Mouse (Mus musculus): Measurements from ENCODE around the gene St6galnac1.
A peak's percentile ranks its signal among the peaks of the same experiment; 100 is the strongest.
"Not testable (repeated sequence)": the region's sequence is repeated elsewhere in the genome, so short reads cannot be mapped to it uniquely, and the experiment has no call there.

Gene St6galnac1

DNA sequence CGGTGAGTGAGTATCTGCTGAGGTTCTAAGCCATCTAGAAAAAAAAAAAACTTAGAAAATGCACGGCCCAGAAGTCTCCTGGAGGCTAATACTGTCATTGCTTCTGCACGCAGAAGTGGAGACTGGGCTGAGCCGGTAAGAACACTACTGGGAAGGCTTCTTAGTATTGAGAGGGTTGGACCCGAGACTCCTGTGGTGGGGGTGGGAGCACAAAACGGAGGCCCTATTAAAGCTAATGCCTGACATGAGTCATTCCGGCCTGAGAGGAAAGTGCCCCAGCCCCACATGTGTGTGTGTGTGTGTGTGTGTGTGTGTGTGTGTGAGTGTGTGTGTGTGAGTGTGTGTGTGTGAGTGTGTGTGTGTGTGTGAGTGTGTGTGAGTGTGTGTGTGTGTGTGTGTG is 31.8 kb upstream of the St6galnac1 start:
- DNase-seq (ENCODE audit: low read depth), result no peak

DNA sequence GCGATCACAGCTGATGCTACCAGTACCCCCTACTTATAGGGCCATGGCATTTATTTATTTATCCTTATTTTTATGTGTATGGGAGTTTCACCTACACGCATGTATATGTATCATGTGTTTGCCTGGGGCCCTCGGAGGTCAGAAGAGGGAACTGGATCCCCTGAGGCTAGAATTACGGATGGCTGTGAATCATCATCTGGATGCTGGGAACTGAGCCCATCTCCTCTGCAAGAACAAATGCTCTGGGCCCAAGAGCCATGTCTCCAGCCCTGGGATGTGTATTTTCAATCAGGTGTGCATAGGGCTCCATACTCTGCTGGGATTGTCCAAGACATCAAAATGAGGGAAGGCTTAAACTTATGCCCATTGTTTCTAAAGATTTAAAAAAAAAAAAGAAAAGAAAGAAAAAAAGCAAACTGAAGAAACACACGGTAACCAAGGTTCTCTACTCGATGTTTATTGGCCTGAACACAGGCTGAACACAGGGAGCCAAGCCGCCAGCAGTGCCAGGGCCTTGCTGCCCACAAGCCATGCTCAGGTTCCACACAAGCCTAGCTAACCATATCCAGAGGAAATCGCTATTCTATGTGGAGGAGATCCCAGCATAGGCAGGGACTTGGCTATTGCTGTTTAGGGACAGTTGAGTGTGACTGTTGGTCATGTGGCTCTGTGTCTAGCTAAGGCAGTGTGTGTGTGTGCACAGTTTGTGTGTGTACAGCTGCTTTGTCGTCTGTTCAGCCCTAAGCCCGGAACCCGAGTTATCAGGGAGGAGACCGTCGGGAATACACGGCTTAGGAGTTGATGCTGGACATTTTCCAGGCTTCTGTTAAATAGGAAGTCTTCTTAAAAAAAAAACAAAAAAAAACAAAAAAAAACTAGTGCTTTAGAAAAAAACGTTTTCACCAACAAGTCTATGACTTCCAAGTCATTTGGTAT is 31.1 kb upstream of the St6galnac1 start:
- DNase-seq (ENCODE audit: low read depth), result no peak

DNA sequence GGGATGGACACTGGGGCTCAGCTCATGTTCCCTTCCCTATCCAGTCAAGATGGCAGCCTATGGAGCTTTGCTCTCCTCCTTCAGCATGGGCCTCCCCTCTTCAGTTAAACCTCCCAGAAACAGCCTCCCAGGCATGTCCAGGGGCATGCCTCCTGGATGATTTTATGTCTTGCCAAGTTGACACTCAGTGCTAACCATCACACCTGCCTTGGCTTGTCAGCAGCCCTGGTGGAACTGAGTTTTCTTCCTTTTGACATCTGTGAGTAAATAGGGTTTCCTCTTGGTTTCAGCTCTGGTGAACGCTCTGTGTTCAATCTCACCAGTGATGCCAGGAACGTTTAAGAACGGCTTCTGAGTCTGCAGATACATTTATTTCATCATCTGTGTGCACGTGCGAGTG is 27.4 kb upstream of the St6galnac1 start:
- no peak for DNase-seq (ENCODE audit: low read depth)

DNA sequence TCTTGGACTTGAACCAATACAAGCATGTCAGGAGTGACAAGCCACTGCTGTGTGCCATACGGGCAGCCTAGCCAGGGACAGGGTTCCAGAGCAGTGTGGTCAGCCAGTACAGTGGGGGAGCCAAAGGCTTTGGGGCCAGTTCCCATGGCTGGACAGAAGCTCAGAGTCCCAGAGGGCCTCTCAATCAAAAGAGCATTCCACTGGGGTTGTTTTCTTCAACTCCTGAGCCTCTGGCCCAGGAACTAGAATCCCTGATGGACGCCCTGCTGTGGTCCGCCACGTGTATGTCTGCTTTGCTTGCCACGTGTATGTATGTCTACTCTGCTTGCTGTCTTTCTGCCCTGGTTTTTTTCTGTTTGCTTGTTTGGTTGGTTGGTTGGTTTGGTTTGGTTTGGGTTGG is 25.8 kb upstream of the St6galnac1 start:
- DNase-seq (ENCODE audit: low read depth), result peak; percentile 60

DNA sequence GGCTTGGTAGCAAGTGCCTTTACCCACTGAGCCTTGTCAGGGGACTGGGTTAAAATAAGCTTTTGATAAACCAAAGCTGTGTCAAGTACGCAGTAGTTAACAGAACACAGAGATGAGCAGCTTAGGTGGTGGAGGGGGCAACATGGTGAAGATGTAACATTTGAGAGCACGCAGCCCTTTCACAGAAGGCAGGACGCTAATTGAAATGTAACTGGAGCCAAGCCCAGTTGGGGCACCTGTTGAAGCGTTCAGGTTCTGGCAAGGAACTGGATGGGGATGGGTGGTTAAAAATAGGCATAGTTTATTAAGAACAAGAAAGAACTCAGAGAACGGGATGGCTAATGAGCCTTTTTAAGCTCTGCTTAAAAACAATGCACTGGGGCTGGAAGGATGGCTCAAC is 24.1 kb upstream of the St6galnac1 start:
- no peak for DNase-seq (ENCODE audit: low read depth)

DNA sequence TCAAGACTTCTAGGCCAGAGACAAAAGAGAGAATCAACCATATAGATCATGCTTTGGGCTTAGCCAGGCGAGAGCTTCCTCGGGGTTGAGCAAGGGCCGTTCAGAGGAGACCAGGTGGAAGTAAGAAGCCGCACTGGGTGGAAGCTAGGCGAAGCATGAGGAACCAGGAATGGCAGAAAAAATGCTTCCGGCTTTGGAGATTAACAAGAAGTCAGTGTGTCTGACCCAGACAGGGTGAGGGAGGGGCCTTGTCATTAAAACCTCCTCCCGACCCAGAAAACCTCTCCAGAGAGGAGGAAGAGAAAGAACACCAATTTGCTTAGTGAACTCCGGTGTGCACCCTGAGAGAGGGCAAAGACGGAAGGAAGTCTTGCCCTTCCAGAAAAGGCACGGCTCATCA is 8.9 kb upstream of the St6galnac1 start:
- DNase-seq (ENCODE audit: low read depth), result no peak

DNA sequence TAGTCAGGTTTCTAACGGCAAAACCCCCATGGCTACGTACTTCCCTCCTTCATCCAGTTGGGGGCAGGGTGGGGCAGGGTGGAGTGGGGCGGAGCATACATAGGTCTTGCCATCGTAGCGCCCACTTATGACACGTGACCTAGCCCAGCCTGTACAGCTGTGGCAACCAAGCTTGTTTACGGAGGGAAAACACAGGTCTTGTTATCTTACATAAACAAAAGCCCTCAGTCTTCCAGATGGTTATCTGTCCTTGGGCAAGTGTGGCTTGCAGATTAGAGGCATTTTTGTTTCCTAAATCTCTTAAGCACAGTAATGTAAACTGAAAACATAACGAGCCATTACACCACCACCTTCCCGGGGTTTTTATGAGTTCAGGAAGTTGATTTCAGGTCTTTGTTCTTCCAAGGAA is 7.4 kb upstream of the St6galnac1 start:
- no peak for DNase-seq (ENCODE audit: low read depth)

DNA sequence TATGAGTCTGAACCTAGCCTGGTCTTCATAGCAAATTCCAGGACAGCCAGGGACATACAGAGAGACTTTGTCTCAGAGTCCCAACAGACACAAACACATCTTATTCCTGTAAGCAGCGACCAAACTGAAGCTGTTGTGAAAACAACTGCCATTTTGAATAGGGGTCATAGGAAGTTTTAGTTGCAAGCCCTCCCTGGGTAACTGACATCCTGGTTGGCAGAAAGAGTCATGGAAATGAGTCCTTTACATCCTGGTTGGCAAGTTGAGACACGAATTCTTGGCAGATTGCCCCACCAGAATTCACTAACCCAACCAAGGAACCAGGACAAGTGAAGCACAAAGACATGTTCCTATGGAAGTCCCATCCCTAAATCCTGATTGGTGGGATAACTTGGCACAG is 2.1 kb downstream of the St6galnac1 start:
- no peak for DNase-seq (ENCODE audit: low read depth)

DNA sequence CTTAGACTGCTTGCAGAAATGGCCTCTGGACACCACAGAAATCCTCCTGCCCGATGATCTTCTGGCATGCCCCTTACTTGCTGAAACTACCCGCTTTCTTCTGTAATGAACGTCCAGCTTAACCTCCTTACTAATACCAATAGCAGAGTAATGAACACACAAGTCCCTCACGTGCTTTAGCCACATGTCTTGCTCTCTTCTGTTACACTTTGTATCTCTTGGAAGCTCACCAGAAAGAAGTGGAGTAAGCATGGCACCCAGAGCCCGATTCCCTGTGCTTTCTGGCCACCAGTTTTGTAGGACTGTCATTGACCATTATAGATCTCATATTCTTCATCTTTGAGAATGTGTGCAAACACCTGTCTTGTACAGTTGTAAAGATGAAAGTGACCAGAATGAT is 5.4 kb downstream of the St6galnac1 start:
- no peak for DNase-seq (ENCODE audit: low read depth)

DNA sequence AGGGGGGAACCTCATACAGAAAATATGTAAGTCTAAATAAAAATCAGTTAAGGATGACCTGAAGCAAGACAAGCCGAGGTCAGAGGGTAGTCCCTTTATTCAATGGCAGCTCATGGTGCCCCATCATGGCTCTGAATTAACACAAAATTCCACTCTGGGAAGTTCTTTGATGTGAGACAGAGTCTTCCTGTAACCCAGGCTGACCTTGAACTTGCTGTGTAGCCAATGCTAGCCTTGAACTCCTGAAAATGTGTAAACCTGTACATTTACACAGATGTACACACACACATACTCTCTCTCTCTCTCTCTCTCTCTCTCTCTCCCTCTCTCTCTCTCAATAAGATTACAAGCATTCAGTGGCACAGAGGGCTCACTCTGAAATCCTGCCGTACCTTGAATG is 10.4 kb downstream of the St6galnac1 start:
- DNase-seq (ENCODE audit: low read depth), result no peak

DNA sequence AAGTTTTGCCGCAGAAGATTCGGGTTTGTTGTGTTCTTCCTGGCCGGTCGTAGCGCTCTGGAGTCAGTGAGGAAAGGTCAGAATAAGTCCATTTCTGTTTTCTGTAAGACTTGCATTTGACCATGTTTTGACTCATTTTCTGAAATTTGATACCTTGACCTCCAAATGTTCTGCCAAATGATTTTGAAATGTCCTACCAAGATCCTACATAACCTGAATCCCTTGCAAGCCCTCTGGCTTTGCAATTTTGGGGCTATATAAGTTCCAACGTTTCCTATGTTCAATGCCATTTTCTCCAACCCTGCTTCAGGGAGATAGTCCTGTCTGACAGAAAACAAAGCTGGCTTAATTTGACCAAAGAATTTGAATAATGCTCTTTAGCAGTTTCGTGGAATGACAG is 11.0 kb downstream of the St6galnac1 start:
- no peak for DNase-seq (ENCODE audit: low read depth)

DNA sequence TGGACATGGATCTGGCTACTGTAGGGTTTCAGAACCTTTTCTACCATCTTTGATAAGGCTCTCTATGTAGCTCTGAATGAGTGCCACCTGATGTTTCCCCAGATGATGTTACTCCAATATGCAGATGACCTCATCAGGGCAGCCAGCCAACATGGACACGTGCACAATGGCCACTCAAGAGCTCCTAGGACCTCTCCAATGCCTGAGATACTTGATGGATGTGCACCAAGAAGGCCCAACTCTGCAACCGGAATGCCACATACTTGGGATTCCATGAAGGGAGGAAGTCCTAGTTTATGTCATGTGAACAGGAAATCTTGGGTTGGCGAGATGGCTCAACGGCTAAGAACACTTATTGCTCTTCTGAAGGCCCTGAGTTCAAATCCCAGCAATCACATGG is 20.1 kb downstream of the St6galnac1 start:
- no peak for DNase-seq (ENCODE audit: low read depth)

DNA sequence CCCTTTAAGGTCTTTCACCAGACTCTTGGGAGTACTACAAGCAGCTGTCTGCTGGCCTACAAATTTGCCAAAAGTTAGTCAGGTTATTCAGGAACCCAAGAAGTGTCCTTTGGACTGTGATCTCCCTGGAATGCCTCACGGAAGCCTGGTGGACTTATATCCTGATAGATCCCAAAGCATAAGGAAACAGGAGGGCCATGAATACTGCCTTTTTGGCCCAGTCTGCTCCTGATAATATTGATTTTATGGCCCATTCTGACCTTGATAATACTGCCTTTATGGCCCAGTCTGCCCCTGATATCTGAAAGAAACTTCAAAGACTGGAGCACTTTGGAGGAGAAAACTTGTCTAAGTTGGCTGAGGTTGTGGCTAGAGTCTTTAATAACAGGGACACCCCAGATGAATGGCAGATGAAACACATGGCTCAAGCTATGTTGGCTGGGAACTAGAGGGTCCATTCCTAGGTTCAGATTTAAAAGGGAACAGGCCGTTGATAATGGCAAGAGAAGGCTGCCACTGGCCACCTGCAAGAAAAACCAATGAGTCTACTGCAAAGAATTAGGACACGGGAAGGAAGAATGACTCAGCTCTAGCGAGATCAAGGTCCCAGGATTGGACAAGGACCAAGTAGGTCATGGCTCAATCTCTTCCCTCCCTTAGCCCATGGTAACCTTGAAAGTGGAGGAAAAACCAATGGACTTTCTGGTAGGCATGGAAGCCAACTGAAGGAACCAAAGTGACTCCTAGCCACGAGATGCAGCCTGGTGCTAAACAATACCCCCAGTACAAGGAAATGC is 21.4 kb downstream of the St6galnac1 start:
- DNase-seq (ENCODE audit: low read depth), result peak; percentile 44

DNA sequence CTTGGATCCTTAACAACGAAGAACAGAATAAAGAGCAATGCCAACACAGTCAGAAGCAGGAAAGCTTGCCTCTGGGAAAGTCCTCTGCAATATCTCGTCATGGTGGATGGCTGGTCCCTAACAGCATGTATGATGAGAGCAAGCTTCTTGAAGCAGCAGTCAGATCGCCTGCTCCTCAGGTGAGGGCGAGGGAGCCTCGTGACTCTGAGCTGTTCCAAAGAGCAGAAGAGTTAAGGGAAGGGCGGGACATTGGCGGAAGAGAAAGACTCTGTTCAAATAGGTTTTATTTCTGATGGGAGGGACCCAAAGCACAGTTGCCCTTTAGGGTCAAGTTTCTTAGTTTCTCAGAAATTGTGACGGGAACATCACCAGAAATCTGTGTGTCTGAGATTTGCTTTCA is 25.6 kb downstream of the St6galnac1 start:
- DNase-seq (ENCODE audit: low read depth), result no peak

DNA sequence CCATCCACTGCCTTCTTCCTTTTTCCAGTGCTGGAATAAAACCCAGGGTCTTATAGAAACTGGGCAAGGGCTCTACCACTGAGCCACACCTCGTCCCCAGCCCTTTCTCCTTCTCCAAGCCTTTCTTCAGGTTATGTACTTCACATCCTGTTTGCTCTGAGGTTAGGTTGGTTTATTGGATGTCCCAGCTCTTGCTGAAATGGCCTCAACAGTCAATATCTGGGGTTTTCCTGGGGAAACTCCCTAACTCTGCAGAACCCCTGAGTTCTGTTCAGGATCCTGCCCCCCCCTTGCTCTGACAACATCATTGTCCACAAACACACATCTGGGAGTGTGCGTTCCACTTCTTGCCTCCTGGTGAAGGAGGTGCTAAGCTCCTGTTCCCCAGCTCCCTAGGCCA is 26.6 kb downstream of the St6galnac1 start:
- not testable (repeated sequence) for DNase-seq (ENCODE audit: low read depth)

DNA sequence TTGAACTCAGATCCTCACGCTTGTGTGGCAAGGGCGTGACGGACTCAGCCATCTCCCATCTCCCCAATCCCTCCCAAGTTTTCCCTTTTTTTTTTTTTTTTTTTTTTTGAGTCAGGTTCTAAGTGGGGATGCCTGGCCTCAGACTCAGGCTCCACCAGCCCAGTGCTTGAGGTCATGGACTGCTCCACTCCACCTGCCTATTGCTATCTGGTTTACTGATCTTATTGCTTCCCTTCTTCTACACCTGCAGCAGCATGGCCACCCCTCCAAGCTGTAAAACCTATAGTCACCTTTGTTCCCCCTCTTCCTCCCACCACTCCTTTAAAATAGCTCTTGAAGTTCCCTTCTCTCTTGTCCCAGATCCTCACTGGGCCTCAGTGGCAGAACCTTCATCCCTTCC is 28.5 kb downstream of the St6galnac1 start:
- not testable (repeated sequence) for DNase-seq (ENCODE audit: low read depth)

DNA sequence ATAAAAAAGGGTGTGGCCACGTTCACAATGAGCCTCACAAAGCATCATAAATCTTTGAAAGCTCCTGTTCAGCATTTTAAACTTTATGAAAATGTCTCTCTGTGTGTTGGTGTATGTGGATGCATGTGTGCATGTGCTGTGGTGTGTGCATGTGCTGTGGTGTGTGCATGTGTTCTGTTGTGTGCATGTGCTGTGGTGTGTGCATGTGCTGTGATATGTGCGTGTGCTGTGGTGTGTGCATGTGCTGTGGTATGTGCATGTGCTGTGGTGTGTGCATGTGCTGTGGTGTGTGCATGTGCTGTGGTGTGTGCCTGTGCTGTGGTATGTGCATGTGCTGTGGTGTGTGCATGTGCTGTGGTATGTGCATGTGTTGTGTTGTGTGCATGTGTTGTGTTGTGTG is 29.9 kb downstream of the St6galnac1 start:
- not testable (repeated sequence) for DNase-seq (ENCODE audit: low read depth)

DNA sequence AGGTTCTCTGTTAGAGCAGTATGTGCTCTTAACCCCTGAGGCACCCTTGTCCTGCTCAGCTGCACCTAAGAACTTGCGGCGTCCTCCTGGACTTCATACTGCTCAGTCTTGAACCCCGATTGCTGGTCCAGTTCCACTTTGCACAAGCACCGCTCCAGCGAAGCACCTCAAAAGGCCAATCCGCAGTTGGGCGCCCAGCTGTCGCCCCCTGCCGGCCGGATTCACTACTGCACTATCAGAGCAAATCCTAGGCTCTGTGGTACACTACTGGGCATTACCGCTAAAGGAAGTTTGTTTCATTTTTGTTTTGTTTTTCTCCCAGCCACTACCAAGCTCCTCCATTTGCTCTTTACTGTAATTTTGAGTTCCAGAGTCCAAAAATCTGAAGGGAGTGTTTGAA is 36.9 kb downstream of the St6galnac1 start:
- no peak for DNase-seq (ENCODE audit: low read depth)

DNA sequence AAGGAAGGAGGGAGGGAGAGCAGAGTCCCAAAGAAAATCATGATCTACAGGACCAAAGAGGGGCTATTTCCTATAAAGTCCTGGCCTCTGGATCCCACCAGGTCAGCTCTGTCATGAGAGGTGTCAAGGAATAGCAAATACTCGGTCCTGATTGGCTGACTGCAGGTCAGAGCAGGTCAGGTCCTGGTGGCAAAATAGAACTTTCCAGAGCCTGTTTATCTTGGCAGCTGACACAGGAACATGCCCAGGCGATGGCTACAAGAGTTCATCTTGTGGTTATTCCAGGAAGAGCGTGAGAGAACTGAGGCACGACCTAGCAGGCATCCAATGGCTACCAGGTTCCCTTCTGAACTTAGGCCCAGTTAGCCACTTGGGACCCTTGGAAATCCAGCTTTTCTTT is 42.8 kb downstream of the St6galnac1 start:
- no peak for DNase-seq (ENCODE audit: low read depth)

DNA sequence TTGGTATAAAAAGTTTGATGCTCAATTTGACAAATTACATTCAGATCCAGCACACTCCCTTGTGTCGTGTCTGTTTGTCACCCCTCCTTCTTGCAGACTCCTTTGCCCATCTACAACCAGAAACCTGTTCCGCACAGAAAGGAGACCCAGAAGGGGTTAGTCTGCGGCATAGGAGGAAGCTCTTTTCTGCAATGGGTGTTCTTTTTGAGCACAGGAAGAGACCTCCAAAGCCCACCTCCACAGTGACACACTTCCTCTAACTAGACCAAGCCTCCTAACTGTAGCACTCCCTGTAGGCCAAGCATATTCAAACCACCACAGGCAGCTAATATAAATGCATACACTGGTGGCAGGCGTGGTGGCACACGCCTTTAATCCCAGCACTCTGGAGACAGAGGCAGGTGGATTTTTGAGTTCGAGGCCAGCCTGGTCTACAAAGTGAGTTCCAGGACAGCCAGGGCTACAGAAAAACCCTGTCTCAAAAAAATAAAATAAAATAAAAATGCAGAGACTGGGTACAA is 44.2 kb downstream of the St6galnac1 start:
- DNase-seq (ENCODE audit: low read depth), result not testable (repeated sequence)

DNA sequence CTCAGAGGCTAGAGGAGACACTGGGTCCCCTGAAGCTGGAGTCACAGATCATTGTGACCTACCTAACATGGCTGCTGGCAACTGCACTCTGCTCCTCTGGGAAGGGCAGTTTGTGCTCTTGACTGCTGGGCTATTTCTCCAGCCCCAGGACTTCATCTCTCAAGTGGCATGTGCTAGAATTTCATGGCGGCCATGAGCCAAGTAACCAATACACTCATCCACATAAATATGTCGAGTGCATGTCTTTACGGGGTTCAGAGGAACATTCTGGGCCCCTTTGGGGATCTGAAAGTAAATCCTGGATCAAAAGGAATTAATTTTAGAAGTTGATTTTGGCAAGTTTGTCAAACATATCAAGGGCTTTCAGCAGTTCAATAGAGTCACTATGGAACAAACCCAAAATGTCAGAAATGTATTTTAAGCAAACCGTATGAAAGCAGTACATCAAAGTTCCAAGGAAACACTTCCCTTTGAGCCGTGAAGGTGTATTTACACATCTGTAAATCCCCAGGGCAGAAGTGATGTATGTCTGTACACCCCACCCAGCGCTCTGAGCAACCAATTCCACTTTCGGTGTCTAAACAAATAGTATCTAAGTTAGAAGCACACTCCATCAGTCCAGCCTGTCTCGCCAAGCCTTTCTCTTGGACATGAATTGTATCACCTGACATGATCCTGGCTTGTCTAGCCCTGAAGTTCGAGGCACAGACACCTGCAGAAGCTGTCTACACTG is 45.9 kb downstream of the St6galnac1 start:
- DNase-seq (ENCODE audit: low read depth), result no peak

DNA sequence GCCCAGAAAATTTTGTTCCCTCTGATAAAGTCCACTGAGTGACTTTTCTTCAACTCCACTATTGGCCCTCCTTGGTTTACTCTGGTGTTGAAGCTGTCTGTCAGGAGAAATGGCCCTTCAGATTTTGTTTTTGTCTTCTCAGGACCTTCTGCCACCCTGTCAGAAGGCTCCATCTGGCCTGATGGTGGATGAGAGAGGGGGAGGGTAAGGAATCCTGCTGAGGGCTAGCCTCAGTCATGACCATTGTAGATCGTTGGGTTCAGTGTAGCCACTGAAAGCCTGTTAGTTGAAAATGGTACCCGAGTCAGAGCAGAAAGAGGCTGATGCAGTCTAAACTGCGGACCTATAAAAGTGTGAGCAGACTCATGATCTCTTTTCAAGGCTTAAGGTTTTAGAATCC is 49.2 kb downstream of the St6galnac1 start:
- DNase-seq (ENCODE audit: low read depth), result no peak

Data from fibroblast of lung, adult 2 months (primary cell).